Mouse (Mus musculus) midbrain, embryonic 15.5 days (tissue): Measurements from ENCODE around the gene Tet3. TPM values are rescaled to one million over a fixed set of nuclear protein-coding genes. Genes with fewer than 3 reads are reported as not detected.

ENCODE experiments used
- ATAC-seq: fragments of 200-750 bp; cut with Nextera tagmentation; replicated peaks from 2 replicates; pipeline ENCODE4 v1.8.0; 2017; ENCODE audit warnings: moderate TSS enrichment
- H3K27ac ChIP-seq: fragments of 300-500 bp; sonication (generic); 2 replicates; pipeline ENCODE4 v1.5.1; 2015; ENCODE audit warnings: mild to moderate bottlenecking, inconsistent platforms
- H3K27me3 ChIP-seq: fragments of 300-500 bp; sonication (generic); replicated peaks from 2 replicates; pipeline ENCODE4 v1.6.1; 2015; ENCODE audit warnings: inconsistent platforms
- H3K36me3 ChIP-seq: fragments of 300-500 bp; sonication (generic); replicated peaks from 2 replicates; pipeline ENCODE4 v1.6.1; 2015; ENCODE audit warnings: inconsistent platforms
- H3K4me1 ChIP-seq: fragments of 300-500 bp; sonication (generic); 2 replicates; pipeline ENCODE4 v1.6.1; 2015; ENCODE audit warnings: inconsistent platforms
- H3K4me2 ChIP-seq: fragments of 300-500 bp; sonication (generic); 2 replicates; pipeline ENCODE4 v1.6.1; 2015; ENCODE audit warnings: inconsistent platforms, mild to moderate bottlenecking, moderate library complexity
- H3K4me3 ChIP-seq: fragments of 300-500 bp; sonication (generic); 2 replicates; pipeline ENCODE4 v1.5.1; 2015; ENCODE audit warnings: mild to moderate bottlenecking, inconsistent platforms
- H3K9ac ChIP-seq: fragments of 300-500 bp; sonication (generic); 2 replicates; pipeline ENCODE4 v1.6.1; 2015; ENCODE audit warnings: mild to moderate bottlenecking, inconsistent platforms
- H3K9me3 ChIP-seq: fragments of 300-500 bp; sonication (generic); 2 replicates; pipeline ENCODE4 v1.6.1; 2016; ENCODE audit warnings: inconsistent platforms
- WGBS: fragments of 180-500 bp; shearing (Covaris S2); methylation state at CpG from one replicate; pipeline ENCODE4 v1.1.7; 2015; ENCODE audit warnings: mixed read lengths; 5-methylcytosine and 5-hydroxymethylcytosine counted together
- polyA plus RNA-seq: library from polyadenylated mRNA; unstranded; fragments of >200 nt; fragmentation: Nextera tagmentation; extraction: Ambion mirVana; gene quantifications from 2 replicates; pipeline ENCODE4 v1.2.1, GENCODE M21; 2015

Gene Tet3
- 60.9 and 76.8 TPM in 2 replicates for polyA plus RNA-seq

GRCm38 (mm10) chr6:83459034-83459644 is at the start of gene Tet3:
Gene Tet3 (minus strand): TSS chr6:83459084.
- ATAC-seq: no peak
- H3K4me3 ChIP-seq: no peak within 1 kb of the TSS
- H3K36me3 ChIP-seq: no peaks in the 10 kb centered on the region
- peaks cover 22% of the 10 kb centered on the region for H3K4me1 ChIP-seq
- WGBS: 87% methylated on average over 4 of the region's 4 CpGs
- no peaks in the 10 kb centered on the region for H3K9me3 ChIP-seq
- no peak within 1 kb of the TSS for H3K9ac ChIP-seq
- H3K27me3 ChIP-seq: no peaks in the 10 kb centered on the region
- no peak within 1 kb of the TSS for H3K27ac ChIP-seq
- H3K4me2 ChIP-seq: no peak within 1 kb of the TSS

DNA sequence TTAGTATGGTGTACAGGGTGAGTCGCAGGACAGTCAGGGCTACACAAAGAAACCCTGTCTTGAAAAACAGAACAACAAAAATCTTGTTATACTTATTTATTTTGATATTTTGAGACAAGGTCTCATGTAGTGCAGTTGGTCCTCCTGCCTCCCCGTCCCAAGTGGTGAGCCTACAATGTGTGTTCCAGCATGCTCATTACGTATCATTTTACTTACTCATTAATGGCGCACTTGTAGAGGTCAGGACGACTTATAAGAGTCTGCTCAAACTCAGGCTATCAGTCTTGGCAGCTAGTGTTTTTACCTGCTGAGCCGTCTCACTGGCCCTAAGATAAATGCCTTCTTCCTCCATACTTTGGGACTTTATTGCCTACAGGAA is 48.3 kb upstream of the Tet3 start:
- Histone ChIP-seq H3K4me2 (peak overlapping the region; percentile 62), H3K4me1 (peaks cover 17% of the 10 kb centered on the region), H3K9me3 (no peaks in the 10 kb centered on the region), H3K4me3 (peak overlapping the region; percentile 74), H3K9ac (peak overlapping the region; percentile 30), H3K36me3 (no peaks in the 10 kb centered on the region), H3K27me3 (no peaks in the 10 kb centered on the region), H3K27ac (peak overlapping the region; percentile 95)
- ATAC-seq: peak; percentile 49
- WGBS: 36% methylated on average over 6 of the region's 6 CpGs

DNA sequence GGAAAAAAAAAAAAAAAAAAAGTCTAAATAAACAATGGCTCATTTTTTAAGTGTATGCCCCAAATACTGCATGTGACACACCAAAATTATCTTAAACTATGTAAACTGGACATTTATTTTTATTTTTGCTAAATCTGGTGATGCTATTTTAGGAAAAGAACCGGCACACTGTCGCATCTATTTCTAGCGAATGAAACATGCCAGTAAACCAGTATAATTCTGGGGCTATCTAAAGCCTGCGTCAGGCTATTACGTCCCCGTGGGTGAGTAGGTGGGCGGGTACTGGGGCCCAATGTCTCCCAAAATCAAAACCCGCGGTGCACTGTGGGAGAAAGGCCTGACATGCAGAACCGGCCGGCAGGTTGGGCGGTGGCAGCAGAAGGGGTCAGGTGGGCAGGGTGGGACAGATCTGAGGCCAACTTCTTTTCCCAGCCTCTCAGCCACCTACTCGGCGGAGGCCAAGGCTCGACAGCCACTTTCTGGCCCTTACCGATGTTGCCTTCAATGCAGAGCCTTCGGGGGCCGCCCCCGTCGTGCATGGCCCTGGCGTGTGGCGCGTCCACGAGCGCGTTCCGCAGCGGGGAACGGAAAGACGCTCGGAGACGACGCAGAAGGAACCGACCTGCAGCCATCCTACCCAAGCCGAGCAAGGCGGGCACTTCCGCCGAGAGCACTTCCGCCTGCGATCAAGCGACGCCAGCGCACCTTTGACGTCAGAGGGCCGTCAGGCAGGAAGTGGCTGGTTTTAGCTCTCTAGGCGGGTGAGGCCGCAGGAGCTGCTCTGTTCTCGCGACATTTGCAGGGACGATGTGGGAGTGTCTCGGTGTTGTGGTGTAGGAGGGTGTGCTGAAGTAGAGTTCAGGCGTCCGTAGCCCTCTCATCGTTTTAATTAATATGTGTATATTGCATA is 47.6 kb upstream of the Tet3 start, which contains the start of gene Dguok:
Gene Dguok, minus strand, starts transcription at position 712 of the 910 bp plus-strand sequence.
- no peaks in the 10 kb centered on the region for H3K36me3 ChIP-seq
- no peaks in the 10 kb centered on the region for H3K9me3 ChIP-seq
- peak within 1 kb of the TSS; percentile 75 for H3K9ac ChIP-seq
- H3K27ac ChIP-seq: peak within 1 kb of the TSS; percentile 95
- no peaks in the 10 kb centered on the region for H3K27me3 ChIP-seq
- ATAC-seq: peak; percentile 100
- H3K4me3 ChIP-seq: peak within 1 kb of the TSS; percentile 74
- peaks cover 17% of the 10 kb centered on the region for H3K4me1 ChIP-seq
- peak within 1 kb of the TSS; percentile 62 for H3K4me2 ChIP-seq
- under 1% methylated on average over 54 of the region's 54 CpGs for WGBS

GRCm38 (mm10) chr6:83505554-83505953 is 46.7 kb upstream of the Tet3 start:
- 0 out of 2 replicates have a peak overlapping the region, but pooled peaks have one; percentile 95 for H3K27ac ChIP-seq
- no peaks in the 10 kb centered on the region for H3K9me3 ChIP-seq
- WGBS: 93% methylated on average over 4 of the region's 4 CpGs
- peaks cover 17% of the 10 kb centered on the region for H3K4me1 ChIP-seq
- H3K9ac ChIP-seq: peak overlapping the region; percentile 75
- no peaks in the 10 kb centered on the region for H3K27me3 ChIP-seq
- H3K4me2 ChIP-seq: peak overlapping the region; percentile 62
- no peaks in the 10 kb centered on the region for H3K36me3 ChIP-seq
- H3K4me3 ChIP-seq: peak overlapping the region; percentile 74
- ATAC-seq: no peak

DNA sequence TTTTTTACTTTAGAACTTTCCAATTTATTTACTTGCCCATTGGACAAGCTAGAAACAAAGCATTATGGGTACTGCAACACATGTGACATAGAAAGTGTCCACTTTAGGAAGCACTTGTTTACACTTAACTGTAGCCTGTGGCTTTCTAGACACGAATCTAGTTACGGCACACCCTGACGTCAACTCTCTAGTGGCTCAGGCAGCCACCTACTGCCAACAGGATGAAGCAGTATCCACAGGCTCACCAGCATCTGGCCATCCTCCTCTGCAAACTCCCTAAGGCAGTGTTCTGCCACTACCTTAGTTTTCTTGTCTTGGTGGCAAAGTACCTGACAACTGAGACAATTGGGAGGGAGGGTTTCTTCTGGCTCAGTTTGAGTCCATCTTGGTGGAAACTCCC is 44.5 kb upstream of the Tet3 start:
- Histone ChIP-seq H3K36me3 (no peaks in the 10 kb centered on the region), H3K9ac (no peak overlapping the region), H3K4me2 (no peak overlapping the region), H3K4me1 (peaks cover 17% of the 10 kb centered on the region), H3K9me3 (no peaks in the 10 kb centered on the region), H3K27me3 (no peaks in the 10 kb centered on the region), H3K4me3 (no peak overlapping the region), H3K27ac (no peak overlapping the region)
- 90% methylated on average over 3 of the region's 3 CpGs for WGBS
- no peak for ATAC-seq

GRCm38 (mm10) chr6:83502656-83503055 is 43.8 kb upstream of the Tet3 start:
- WGBS: 91% methylated on average over 3 of the region's 3 CpGs
- Histone ChIP-seq H3K27ac (no peak overlapping the region), H3K4me1 (peaks cover 16% of the 10 kb centered on the region), H3K9me3 (no peaks in the 10 kb centered on the region), H3K27me3 (no peaks in the 10 kb centered on the region), H3K4me3 (no peak overlapping the region), H3K9ac (no peak overlapping the region), H3K4me2 (no peak overlapping the region), H3K36me3 (no peaks in the 10 kb centered on the region)
- no peak for ATAC-seq

GRCm38 (mm10) chr6:83501524-83502310 is 42.8 kb upstream of the Tet3 start:
- no peak for ATAC-seq
- no peaks in the 10 kb centered on the region for H3K36me3 ChIP-seq
- 73% methylated on average over 9 of the region's 9 CpGs for WGBS
- no peaks in the 10 kb centered on the region for H3K27me3 ChIP-seq
- H3K27ac ChIP-seq: no peak overlapping the region
- no peak overlapping the region for H3K9ac ChIP-seq
- no peaks in the 10 kb centered on the region for H3K9me3 ChIP-seq
- no peak overlapping the region for H3K4me2 ChIP-seq
- peaks cover 10% of the 10 kb centered on the region for H3K4me1 ChIP-seq
- H3K4me3 ChIP-seq: no peak overlapping the region

DNA sequence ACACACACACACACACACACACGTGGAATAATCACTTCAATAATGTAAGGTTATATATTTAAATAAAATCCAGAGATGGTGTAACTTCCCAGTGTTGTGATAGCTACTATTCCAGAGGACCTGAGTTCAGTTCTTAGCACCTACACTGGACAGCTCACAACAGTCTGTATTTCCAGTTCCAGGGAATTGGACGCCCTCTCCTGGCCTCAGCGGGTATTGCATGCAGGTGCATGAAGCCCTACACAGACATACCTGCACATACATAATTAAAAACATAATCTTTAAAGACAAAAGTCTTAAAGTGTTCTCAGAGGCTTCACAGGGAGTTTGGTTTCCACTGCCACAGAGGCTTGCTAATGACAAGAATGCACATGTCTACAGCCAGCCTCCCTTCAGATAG is 41.6 kb upstream of the Tet3 start:
- Histone ChIP-seq H3K9ac (no peak overlapping the region), H3K36me3 (no peaks in the 10 kb centered on the region), H3K4me1 (peaks cover 4% of the 10 kb centered on the region), H3K4me2 (no peak overlapping the region), H3K4me3 (no peak overlapping the region), H3K9me3 (no peaks in the 10 kb centered on the region), H3K27ac (no peak overlapping the region), H3K27me3 (no peaks in the 10 kb centered on the region)
- 69% methylated on average over 3 of the region's 3 CpGs for WGBS
- ATAC-seq: no peak

- Histone ChIP-seq H3K36me3 (no peaks in the 10 kb centered on the region), H3K9me3 (no peaks in the 10 kb centered on the region), H3K4me2 (no peak overlapping the region), H3K9ac (no peak overlapping the region), H3K27ac (no peak overlapping the region), H3K4me3 (no peak overlapping the region), H3K27me3 (no peaks in the 10 kb centered on the region), H3K4me1 (no peaks in the 10 kb centered on the region)
- WGBS: 94% methylated on average over 10 of the region's 10 CpGs
- ATAC-seq: no peak
Observed at GRCm38 (mm10) chr6:83499078-83499477, 40.2 kb upstream of the Tet3 start.

DNA sequence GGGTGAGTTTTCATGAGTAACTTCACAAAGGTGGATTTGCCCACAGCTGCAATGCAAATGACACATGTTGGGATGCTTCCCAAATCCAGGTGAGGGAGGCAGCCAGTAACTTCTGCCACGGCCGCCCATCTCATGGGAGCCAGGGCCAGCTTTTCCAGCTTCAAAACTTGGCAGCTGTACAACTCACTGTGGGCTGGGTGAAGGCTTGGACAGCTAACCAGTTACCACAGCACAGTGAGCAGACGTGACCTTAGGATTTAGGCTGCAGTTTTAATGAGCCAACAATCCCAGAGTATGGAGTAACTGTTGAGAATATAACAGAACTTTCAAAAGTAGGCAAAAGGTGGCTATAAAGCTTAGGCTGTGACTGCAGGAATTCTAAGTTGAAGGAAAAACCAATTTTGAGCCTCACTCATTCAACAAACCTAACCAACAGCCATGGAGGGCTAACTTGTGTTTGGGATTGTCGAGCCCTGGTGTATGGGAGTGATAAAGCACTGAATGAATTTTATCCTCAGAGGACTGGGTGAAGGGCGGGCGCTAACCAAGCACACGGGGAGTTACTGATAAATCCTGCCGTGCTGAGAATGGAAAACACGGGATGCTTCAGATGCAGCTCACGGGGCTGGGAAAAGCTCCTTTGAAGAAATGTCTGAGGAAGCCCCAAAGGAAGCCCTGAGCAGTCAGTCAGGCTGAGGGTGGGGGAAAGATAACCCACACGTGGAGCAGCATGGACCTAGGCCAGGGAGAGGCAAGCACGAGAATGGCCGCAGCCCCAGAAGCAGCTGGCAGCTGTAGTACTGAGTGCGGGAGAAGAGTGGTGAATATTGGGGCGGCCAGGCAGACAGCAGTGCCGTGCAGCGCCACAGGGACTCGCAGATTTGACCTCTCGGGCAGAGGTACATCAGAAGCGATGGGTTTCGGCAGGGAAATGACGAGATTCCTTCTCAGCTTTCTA is 38.1 kb upstream of the Tet3 start:
- Histone ChIP-seq H3K4me3 (no peak overlapping the region), H3K36me3 (no peaks in the 10 kb centered on the region), H3K4me2 (no peak overlapping the region), H3K4me1 (no peaks in the 10 kb centered on the region), H3K27me3 (no peaks in the 10 kb centered on the region), H3K9ac (no peak overlapping the region), H3K27ac (no peak overlapping the region), H3K9me3 (no peaks in the 10 kb centered on the region)
- no peak for ATAC-seq
- WGBS: 84% methylated on average over 22 of the region's 22 CpGs

DNA sequence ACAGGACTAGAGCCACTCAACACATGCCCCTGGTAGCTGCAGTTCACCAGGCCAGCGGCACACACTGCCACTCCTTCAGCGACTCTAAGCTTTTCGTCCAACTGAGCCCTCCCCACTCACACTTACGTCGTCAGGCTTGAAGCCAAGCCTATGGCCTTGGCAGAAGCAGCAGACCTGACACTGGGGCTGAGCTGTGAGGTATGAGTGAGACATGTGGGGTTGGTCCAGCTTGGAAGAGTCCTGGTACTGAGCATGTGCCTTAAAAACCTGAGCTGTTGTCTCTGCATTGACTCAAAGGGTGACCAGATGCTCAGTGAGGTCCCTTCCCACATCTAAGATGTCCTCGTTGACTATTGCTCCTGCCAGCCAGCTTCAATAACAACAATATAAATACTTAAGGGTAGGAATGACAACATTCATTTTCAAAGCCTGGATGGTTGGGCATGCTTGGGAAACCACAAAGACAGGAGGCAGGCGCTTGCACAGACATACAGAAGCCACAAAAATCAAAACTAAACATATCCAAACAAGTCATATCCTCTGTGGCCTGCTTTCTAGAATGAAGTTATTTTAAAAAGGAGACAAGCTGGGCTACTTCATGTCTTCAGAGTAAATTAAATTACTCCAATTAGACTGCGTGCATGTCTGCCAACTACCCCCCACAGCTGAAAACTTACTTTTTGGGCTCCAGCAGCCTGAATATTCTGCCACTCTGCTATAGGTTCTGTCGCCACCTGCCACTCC is 37.3 kb upstream of the Tet3 start:
- H3K27me3 ChIP-seq: no peaks in the 10 kb centered on the region
- ATAC-seq: no peak
- no peak overlapping the region for H3K4me3 ChIP-seq
- WGBS: 89% methylated on average over 9 of the region's 9 CpGs
- H3K27ac ChIP-seq: no peak overlapping the region
- H3K9me3 ChIP-seq: no peaks in the 10 kb centered on the region
- no peak overlapping the region for H3K9ac ChIP-seq
- H3K4me2 ChIP-seq: no peak overlapping the region
- H3K4me1 ChIP-seq: no peaks in the 10 kb centered on the region
- H3K36me3 ChIP-seq: no peaks in the 10 kb centered on the region
